Mouse (Mus musculus) NIH3T3 (cell line): ENCODE data around the gene Hnrnpm.
"Not testable (repeated sequence)": the region's sequence is repeated elsewhere in the genome, so short reads cannot be mapped to it uniquely, and the experiment has no call there.

Source experiments
- DNase-seq: peaks from one replicate; pipeline ENCODE4 v3.0.0-alpha.2; 2012; ENCODE audit warnings: low read depth

Hnrnpm gene

DNA sequence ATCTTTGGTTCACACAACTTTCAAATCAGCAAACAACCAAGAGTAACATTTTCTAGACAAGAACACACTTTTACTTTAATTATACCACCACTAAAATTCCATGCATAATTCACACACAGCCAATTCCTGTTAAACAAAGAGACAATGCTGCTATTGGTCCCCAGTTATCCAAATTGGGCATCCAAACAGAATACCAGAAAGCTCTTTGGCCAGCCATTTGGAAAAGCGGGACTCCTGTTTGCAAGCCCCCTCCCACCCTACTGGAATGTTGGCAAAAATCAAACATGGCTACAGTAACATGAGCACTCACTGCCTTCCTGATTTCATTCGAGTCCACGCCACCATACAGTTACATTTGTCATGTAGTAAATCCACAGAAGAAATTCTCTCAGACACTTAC is 17.0 kb downstream of the Hnrnpm start:
- no peak for DNase-seq

DNA sequence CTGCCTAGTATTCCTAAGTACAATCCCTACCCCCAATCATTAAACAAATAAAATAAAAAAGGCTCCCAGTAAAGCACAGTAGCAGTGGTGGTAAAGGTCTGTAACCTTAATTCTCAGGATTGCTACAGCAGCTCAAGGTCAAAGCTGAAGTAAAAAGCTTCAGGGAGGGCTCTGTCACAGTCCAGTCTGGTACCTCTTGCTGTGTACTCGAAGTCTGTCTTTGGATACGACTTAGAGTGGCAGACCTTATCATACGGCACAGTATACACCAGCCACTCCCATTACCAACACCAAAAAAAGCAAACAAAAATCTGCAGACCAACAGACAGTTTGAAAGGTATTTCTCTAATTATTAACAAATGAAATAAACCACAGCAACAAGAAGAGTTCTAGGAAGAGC is 19.8 kb downstream of the Hnrnpm start:
- no peak for DNase-seq

DNA sequence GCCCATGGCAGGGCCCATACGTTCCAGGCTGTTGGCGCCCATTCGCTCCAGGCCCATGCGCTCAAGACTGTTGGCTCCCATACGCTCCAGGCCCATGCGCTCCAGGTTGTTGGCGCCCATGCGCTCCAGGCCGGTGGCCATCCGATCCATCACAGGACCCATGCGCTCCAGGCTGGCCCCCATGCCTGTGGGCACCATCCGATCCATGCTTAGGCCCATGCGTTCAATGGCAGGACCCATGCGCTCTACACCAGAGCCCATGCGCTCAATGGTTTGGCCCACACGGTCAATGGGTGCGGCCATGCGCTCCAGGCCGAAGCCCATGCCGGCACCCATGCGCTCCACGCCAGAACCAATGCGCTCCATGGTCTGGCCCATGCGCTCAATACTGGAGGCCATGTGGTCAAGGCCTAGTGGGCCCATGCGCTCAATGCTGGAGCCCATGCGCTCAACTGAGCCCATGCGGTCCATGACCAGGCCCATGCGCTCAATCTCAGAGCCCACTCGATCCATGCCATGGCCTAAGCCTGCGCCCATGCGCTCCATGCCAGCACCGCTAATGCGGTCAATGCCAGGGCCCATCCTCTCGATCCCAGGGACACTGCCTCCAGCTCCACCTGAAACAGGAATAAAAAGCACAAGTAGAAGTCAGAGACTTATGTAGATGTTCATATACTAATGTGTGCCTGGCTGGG is 36.7 kb downstream of the Hnrnpm start:
- DNase-seq: no peak

DNA sequence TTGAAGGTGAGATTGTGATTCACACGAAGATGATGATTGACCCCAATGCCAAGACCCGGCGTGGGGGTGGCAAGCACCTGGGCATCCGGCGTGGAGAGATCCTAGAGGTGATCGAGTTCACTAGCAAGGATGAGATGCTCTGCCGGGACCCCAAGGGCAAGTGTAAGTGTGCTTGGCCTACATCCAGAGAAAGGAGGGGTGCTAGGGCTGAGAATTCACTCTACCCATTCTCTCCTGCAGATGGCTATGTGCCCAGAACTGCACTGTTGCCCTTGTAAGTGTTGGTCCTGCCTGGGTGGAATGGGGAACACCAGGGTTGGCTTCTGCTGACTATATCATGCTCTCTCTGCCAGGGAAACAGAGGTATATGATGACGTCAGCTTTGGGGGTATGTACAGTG is 41.6 kb downstream of the Hnrnpm start:
- no peak for DNase-seq

DNA sequence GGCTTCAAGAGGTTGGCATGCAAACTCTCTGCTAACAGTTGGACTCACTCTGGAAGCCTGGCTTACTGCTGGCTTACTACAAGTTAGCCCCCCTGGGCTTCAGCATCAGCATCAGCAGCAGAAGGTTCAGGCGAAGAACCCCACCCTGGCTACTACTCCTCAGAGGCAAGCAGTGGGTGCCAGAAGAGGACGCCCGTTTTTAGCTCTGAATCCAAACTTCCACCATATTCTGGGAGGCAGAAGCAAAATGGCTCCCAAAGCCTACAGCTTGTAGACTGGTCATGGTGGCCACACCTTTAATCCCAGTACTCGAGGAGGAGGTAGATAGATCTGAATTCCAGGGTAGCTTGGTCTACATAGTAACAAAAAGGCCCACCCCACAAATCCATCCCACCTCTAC is 42.6 kb downstream of the Hnrnpm start:
- no peak for DNase-seq

DNA sequence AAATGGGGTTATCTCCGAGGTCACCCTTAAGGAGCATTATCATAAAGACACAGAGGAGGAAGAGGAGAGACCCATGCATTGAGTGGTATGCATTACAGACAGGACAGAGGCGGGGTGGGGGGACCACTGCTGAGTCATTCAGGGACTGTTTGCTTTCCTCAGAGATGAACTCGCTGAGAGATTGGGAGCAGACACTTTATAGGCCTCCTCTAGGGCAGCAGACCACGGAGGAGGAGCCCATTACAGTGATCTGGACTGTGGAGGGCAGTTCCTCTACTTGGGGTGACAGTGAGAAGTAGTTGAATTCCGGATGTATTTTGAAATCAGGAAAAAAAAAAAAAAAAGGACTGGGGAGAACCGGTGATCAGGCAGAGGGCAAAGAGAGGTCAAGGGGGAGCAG is 46.9 kb downstream of the Hnrnpm start:
- no peak for DNase-seq

DNA sequence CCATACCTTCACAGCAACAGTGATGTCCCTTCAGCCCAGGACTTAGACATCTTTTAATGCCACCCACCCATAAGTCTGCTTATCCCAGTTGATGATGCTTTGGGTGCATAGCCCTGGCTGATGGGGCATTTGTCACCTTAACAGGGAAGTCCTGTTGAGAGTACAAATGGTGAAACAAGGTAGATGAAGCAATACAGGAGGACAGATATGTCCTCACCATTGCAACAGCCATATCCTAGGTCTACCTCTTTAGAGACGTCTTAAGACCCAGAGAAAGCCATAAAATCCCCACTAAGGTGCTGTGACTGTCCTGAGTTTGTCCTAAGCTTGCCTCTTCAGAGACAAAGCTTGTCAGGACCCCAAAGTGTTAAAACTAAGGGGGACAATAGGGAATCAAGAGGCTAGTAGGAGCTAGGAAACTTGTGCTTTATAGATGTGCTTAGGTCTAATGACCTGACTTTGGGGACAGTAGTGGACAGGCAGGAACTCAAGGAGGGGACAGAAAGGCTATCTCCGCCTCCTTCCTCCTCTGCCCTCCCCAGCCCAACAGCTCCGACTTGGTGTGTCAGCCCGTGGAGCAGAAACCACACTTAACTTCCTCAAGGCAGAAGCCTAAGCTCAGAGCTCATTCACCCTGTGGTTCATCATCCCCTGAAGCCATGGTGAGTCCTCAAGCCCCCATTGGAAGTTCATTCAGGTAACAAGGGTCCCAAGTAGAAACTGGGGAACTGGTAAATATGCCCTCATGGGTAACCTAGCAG is 49.0 kb downstream of the Hnrnpm start, which contains the start of gene Pram1:
Gene Pram1, plus strand, starts transcription at position 541 of the 761 bp plus-strand sequence.
- DNase-seq: no peak

DNA sequence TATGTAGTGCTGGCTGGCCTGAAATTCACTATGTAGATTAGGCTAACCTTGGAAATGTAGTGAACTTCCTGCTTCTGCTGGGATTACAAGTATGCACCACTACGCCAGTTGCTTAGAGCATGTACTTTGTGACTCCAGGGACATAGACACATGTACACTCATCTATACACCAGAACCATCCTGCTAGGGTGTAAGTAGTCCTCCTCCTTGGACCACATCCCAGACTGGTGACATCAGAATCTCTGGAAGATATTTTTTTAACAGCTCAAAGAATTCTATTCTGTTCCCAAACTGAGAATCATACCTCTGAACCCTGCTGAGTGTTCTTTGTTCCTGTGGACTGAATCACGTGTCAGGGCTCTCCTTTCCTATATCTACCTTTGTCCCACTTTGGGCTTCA is 49.6 kb downstream of the Hnrnpm start:
- peak; percentile 75 for DNase-seq

DNA sequence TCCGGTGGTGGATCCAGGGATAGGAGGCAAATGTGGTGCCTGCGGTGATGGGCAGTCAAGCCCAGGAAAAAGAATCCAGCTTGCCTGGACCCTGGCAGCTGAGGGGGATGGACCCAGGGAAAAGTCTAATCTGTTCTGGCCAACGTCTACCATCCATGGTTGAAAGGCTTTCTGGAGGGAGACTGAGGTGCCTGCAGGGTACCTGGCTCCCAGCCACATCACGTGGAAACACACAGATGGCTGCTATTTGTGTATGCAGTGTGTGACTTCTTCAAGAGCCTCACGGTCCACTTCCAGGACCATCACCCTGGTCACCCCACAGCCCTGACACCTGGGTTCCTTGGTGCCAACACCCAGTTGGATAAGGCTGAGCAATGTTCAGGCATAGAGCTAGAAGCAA is 54.9 kb downstream of the Hnrnpm start:
- no peak for DNase-seq

DNA sequence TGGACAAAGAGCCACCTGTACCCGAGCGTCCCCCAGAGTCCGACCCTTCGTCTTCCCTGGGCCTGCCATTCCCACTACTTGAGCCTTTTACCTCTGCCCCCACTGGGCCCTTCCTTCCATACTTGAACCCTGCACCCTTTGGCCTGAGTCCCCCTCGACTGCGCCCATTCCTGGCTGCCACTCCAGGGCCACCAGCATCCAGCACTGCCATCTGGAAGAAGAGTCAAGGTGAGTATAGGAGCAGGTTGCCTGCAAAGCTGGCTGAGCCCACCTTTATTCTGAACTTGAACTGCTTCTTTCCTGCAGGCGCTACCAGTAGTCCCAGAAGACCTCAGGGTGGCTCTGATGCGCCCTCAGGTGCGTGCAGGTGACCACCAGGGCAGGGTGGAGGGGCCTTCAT is 55.4 kb downstream of the Hnrnpm start:
- no peak for DNase-seq

DNA sequence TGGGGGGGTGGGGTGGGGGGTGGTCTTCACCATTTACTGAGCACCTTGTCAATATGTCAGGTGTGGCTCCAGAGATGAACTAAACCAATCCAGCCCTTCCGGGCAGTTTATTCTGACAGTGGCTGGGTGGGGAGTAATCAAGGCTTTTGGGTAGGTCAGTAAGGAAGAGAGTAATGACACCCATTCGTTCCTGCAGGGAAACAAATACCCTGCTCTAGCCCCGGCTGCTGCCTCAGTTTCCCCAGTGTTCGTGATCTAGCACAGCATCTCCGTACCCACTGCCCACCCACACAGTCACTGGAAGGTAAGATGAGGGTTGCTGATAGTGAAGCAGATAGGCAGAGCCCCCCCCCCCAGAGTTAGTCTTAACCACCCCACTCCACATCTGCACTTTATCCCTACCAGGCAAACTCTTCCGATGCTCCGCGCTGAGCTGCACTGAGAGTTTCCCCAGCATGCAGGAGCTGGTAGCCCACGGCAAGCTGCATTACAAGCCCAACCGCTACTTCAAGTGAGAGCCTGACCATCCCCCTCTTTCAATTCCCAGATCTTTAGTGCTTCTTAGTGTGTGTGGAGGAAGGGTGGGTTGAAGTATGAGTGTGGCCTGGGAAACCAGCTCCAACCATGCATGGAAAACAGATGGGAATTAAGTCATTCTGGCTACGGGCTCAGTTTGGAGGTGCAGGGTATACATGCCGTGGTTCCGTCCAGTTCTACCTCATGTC is 56.3 kb downstream of the Hnrnpm start:
- peak; percentile 66 for DNase-seq

DNA sequence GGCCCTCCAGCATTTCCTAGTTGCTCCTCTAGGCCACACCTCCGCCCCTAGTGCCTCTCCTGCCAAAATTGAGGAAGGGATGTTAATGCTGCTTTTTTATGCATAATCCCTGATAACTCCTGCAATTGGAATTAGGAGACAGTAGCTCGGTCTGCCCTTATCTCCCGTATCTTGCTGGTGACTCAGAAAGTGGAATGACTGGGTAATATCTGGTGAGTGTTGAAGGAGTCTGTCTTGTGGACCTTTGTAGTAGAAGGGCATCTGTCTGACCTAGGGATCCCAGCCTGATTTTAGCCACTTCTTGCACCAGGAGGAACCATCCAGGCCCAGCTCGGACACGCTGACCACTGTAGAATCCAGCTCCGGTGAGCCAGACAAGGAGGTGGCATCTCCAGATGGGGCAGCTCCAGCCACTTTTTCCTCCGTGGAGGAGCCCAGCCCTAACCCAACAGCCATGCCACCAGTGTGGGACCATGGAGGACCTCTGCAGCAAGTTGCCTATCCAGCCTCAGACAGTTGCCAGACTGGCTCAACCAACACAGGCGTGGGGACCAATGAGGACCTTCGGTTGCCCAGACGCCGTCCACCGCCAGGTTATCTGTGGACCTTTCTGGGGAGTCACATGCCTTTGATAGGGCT is 57.1 kb downstream of the Hnrnpm start:
- no peak for DNase-seq

DNA sequence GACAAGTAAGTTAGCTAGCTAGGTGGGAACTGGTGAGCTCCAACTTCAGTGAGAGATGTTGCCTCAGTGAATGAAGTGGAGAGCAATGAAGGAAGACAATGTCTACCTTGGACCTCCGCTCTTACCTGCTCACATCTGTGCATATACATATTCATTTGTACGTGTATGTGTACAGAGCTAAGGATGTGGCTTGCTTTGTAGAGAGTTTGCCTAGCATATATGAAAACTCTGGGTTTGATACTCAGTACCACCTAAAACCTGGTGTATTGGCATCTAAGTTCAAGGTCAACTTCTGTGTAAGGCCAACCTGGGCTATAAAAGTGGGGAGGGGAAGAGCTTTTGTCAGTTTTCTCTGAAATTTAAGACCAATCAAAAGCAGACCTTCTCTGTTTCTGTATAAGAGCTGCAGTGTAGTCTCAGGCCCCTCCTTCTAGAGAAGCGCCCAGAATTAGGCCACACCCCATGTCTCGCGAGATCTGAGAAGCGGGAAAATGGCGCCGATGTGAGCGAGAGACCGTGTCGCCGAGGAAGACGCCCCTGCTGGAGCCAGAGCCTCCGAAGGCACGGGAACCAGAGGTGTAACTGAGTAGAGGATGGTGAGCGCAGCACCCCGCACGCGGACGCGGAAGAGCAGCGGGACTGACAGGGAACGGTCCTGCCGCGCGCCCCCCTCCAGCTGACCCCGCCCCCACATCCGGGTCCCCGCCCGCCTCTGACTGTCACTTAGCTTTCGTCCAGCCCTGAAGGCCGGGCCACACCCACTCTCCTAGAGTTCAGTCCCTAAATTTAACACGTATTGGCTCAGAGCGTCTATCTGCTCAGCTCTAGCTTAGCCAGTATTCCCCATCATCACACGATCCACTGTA is 57.8 kb downstream of the Hnrnpm start, which contains the start of gene Zfp414:
Gene Zfp414, plus strand, starts transcription at position 470 of the 866 bp plus-strand sequence.
- peak; percentile 96 for DNase-seq

DNA sequence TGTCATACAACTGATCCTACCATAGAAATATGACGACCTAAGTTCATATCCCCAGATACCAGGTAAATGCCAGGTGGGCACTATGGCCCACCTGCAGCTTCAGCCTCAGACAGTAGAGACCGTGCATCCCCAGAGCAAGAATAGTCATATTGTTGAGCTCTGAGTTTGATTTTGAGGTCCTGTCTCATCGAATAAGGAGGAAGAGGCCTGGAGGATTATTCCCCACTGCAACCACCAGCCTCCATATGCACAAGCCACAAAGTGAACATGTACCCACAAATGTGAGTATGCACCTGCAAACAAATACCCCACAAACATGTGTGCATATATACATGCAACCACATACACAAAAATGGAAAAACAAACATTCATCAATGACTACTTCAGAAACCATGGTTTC is 59.4 kb downstream of the Hnrnpm start:
- DNase-seq: no peak

DNA sequence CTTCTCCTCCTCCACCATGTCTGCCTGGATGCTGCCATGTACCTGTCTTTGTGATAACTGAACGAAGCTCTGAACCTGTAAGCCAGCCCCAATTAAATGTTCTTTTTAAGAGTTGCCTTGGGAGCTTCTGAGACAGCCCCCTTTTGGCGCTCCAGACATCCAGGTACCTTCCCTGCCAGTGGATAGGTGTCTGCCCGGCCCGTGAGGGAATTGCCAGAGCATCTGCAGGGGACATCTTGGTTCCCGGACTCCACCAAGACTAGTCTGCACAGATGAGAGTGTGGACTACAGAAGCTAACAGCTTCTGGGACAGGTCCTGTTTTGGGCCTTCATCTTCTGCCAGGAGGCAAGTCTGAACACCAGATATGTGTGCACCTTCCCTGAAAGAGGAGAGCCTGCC is 72.9 kb downstream of the Hnrnpm start:
- not testable (repeated sequence) for DNase-seq

DNA sequence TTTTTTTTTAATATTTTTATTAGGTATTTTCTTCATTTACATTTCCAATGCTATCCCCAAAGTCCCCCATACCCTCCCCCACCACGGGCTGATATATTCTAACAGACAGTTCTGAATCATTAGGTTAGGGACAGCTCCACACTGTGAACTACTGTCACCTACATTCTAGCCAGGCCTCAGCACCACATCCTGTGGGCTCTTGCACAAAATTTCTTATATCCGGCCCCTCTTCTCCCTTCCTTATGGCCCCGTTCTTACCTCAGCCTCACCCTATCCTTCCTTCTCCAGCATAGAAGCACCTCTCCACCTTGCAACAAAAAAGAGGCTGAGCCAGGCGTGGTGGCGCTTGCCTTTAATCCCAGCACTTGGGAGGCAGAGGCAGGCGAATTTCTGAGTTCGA is 76.1 kb downstream of the Hnrnpm start:
- no peak for DNase-seq

DNA sequence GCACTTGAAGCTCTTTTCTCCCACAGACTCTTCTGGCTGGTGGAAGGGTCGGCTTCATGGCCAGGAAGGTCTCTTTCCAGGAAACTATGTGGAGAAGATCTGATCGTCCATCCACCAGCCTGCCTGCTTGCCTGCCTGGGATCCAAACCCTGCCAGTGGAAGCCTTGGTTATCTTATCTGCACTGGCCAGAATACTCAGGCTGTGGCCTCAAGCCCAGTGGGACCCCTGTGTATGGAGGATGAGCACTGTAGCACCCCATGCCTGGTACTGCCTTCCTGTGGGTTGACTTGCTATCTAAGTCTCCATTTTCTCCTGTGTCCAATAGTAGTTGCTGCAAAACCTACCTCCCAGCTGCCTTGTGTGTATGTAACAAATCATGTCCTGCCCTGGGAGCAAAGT is 79.4 kb downstream of the Hnrnpm start:
- DNase-seq: no peak

DNA sequence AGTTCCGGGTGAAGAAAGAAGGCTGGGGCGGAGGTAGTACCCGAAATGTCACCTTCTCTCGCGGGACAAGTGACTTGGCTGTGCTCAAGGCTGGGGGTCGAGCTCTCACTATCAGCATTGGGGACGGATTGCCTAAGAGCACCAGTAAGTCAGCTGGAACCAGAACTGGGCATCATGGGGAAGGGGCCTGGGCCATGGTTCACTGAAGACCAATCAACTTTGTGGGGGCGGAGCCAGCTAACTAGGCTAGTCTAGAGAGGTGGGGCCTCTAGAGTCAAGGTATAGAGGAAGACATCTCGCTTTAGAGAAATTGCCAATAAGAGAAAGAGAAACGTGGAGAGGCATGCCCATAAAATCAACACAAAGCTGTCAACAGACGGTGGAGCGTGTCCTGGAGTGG is 84.7 kb downstream of the Hnrnpm start:
- DNase-seq: no peak

DNA sequence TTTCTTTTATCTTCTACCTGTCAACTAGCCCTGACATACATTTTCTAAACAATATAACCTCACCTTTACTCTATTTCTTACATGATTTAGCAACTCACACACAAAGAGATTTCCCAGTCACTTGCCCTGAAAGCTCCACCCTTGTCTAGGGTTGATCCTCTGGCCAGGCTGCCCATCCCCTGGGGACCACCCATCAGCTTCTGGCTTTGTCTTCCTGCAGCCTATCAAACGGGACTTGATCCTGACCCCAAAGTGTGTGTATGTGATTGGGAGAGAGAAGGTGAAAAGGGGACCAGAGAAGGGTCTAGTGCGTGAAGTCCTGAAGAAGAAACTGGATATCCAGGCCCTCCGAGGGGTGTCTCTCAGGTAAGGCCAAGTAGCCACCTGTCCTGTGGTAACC is 85.8 kb downstream of the Hnrnpm start:
- no peak for DNase-seq

DNA sequence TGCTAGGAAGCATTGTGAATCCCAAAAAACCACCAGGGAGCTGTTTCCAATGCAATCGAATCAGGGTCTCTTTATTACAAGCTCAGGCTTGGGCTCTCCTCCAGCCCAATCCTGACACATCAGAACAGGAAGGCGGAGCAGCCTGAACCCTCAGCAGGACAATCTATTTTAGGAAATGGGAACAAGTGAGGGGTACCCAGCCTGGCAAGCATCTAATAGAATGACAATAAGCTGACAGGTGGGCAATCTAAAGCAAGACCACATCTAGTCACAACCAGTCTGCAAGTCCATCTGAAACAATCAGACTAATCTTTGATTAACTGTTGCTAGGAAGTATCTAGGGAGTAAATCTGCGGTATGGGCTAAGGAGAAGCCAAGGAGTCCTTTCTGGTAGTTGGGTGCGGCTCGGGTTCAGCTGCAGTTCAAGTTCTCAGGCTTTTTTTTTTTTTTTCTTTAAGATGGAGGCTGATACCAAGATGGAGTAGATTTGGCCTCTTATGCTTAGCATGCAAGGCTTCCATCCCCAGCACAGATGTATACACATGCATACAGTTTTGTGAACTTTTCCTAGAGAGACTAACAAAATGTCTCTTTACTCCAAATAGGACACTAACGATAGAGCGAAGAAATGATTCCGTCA is 86.7 kb downstream of the Hnrnpm start:
- no peak for DNase-seq

DNA sequence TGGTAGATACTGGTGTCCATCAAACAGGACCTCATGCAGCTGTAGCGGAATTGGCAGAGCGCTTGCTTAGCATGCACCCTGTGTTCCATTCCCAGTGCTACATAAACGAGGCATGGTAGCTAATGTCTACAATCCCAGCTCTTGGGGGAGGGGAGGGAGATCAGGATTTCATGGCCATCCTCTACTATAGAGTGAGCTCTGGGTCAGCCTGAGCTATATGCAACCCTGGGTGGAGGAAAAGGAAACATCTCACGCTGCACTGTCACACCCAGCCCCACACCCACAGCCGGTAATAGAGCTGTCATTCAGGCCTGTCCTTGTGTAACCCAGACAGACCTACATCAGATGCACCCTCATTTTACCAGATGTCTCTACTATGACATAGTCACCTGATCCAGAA is 88.2 kb downstream of the Hnrnpm start:
- no peak for DNase-seq
